Mouse (Mus musculus): ENCODE results near the gene Otub1.

Otub1 gene

DNA sequence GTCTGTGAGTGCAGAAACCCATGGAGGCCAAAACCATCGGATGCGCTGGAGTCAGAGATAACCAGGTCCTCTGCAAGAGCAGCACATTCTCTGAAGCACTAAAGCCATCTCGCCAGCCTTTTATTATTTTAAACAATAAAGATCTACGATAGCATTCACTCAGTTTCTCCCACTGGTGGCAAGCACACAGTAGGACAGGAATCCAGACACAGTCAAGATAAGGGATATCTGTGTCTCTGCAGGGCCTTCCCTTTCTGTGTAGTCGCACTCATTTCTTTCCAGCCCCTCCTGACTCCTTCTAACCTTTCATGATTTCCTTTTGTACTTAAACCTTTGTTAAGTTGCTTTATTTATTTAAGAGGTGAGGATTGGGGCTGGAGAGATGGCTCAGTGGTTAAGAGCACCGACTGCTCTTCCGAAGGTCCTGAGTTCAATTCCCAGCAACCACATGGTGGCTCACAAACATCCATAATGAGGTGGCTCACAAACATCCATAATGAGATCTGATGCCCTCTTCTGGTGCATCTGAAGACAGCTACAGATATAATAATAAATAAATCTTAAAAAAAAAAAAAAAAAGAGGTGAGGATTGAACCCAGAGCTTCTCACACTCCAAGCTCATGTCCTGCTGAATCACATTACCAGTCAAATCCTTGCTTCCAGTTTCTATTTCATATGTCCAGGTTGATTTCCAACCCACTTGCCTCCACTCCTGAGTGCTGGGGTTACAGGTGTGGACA lies 4.0 kb upstream of the Otub1 start:
- DNase-seq (ENCODE audit: extremely low read depth, low read depth), result no peak

GRCm38 (mm10) chr19:7205326-7205725 lies 790 bp downstream of the Otub1 start:
- no peak for DNase-seq (ENCODE audit: extremely low read depth, low read depth)

DNA sequence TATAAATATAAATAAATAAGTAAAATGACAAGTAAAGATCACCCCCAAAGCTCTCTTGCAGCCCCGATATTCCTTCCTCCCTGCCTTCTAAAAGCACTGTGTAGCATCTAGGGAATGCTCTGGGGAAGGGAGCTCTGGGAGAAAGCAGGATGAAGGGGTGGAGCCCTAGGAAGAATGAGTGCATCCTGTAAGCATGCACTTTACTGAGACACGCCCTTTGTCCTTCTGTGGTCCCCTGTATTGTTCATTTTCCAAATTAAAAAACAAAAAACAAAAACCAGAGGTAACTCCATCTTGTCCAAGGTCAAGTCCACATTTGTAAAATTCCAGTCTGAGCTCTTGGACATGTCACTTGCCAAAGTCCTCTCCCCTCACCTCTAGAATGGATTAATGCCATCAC lies 1.2 kb downstream of the Otub1 start:
- no peak for DNase-seq (ENCODE audit: extremely low read depth, low read depth)

GRCm38 (mm10) chr19:7200427-7200826 lies 5.7 kb downstream of the Otub1 start:
- DNase-seq (ENCODE audit: extremely low read depth, low read depth), result no peak

- DNase-seq (ENCODE audit: extremely low read depth, low read depth), result no peak
Observed at GRCm38 (mm10) chr19:7199089-7199488, 7.0 kb downstream of the Otub1 start.

DNA sequence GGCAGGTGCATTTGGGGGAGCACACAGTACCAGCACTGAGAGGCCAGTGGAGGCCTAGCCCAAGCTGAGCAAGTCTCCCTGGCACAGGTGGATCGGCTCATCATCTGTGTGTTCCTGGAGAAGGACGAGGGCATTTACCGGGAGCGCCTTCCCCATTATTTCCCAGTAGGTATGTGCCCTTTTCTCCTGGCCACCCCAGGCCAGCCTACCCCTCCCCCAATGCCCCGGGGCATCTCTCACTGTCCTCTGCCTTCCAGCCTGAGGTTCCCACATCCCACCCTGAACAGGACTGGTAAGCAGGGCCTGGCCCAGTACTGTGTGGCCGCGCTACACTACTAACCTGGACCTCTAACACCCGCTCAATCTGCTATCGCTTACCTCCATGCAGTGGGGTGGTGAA lies 8.7 kb downstream of the Otub1 start:
- DNase-seq (ENCODE audit: extremely low read depth, low read depth), result no peak

DNA sequence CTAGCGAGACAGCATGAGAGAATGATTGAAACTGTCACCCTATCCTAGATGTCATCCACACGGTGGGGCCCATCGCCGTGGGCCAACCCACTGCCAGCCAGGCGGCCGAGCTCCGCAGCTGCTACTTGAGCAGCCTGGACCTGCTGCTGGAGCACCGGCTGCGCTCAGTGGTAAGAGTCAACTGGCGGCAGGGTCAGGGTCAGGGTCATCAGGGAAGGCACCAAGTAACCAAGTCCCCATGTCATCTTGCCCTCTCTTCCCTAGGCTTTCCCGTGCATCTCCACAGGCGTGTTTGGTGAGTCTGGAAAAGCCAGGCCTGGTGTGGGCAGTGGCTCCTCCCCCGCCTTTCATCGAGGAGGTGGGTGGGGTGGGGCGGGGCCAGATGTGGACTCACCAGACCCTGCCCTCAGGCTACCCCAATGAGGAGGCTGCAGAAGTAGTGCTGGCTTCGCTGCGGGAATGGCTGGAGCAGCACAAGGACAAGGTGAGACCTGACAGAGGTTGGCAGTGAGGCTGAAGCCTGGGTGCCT lies 9.3 kb downstream of the Otub1 start:
- no peak for DNase-seq (ENCODE audit: extremely low read depth, low read depth)

GRCm38 (mm10) chr19:7195900-7196728 lies 10.0 kb downstream of the Otub1 start:
- DNase-seq (ENCODE audit: extremely low read depth, low read depth), result no peak

DNA sequence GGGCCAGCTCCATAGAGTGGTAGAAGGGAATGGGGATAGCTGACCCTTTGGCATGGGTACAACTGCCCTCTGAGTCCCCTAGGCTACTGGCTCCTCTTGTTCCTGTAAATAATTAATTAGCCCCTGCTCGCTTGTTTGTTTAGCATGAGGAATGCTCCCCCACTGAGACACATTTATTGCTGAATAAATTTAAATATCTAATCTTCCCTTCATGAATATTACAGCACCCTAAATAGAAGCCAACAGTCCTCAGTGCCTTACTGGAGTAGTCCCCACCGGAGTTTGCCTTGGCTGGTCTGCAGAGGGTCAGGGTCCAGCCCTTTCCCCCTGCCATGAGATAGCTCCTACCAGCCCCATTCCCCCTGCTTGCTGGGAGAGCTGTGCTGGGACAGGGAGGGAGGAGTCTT lies 13.6 kb downstream of the Otub1 start:
- DNase-seq (ENCODE audit: extremely low read depth, low read depth), result no peak

GRCm38 (mm10) chr19:7191639-7192038 lies 14.5 kb downstream of the Otub1 start:
- DNase-seq (ENCODE audit: extremely low read depth, low read depth), result no peak

GRCm38 (mm10) chr19:7190986-7191385 lies 15.1 kb downstream of the Otub1 start:
- no peak for DNase-seq (ENCODE audit: extremely low read depth, low read depth)

- DNase-seq (ENCODE audit: extremely low read depth, low read depth), result no peak
Observed at GRCm38 (mm10) chr19:7189026-7189425, 17.1 kb downstream of the Otub1 start.

GRCm38 (mm10) chr19:7187157-7187556 lies 19.0 kb downstream of the Otub1 start:
- no peak for DNase-seq (ENCODE audit: extremely low read depth, low read depth)

- DNase-seq (ENCODE audit: extremely low read depth, low read depth), result no peak
Observed at GRCm38 (mm10) chr19:7185715-7186291, 20.3 kb downstream of the Otub1 start.

GRCm38 (mm10) chr19:7185059-7185458 lies 21.1 kb downstream of the Otub1 start:
- DNase-seq (ENCODE audit: extremely low read depth, low read depth), result no peak

- no peak for DNase-seq (ENCODE audit: extremely low read depth, low read depth)
Observed at GRCm38 (mm10) chr19:7183419-7183818, 22.7 kb downstream of the Otub1 start.

DNA sequence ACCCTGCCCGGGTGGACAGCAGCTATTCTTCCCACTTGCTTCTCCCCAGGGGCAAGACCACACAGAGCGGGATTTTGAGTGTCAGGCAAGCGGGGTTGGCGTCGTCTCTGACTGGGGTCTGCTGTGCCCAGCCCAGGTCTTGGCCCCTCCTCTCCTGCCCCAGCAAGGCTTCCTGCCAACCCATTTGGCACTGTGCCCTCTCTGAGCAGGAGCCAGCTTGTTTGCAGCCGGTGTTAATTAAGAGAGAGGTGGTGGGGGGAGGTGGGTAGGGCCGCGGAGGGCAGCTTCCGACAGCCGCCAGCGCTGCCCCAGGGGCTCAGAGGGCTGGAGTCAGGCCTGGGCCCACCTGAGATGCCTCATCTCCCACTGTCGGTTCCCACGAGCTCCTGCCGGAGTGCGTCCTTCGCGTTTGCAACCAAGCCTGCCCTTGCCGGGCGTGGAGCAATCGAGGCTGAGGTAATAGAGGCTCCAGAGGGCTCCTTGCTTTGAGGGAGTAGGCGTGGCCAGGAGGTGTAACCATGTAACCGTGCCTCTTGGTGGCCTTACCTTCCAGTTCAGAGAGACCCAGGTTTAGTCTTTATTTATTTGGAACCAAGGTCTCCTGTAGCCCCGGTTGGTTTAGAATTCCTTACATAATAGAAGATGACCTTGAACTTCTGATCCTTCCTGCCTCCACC lies 23.7 kb downstream of the Otub1 start:
- DNase-seq (ENCODE audit: extremely low read depth, low read depth), result no peak

DNA sequence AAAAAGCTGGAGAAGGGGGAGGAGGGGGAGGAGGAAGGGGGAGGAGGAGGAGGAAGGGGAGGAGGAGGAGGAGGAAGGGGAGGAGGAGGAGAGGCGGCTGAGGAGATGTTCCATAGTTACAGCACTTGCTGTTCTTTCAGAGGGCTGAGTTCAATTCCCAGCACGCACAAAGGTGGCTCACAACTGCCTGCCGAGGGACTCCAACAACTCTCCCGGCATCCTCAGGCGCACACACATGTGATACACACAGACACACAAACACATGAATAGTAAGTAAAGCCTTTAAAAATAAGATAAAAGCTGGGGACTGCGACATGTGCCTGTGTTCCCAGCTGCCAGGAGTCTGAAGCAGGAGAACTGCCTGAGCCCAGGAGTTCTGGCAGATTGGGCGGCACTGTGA lies 24.6 kb downstream of the Otub1 start:
- DNase-seq (ENCODE audit: extremely low read depth, low read depth), result no peak

DNA sequence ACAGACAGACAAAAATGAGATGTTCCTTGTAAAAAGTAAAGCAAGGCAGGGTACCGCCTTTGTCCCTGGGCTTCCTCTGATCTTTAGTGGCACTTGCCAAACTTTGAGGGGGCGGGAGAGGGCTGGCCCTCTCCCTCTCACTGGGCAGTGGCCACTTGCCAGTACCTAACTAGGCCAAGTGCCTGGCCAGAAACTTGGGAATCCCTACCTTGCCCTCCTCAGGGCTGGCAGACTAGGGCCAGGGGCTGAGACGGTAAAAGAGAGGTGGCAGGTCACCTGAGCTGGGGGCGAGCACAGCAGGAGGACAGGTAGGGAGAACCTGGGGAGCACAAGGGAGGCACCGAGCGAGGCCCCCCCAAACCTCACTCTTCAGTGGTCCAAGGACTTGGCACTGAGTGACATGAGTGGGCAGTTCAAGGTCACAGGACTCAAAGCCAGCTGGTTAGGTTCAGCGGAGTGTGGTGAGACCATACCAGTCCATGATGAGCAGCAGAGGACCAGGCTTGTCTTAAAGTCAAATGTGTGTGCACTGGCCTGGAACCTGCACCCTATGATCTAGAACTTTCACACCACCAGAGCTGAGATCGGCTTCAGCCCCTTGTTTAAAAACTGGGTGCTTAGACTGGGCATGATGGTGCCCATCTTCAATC lies 25.2 kb downstream of the Otub1 start:
- no peak for DNase-seq (ENCODE audit: extremely low read depth, low read depth)

GRCm38 (mm10) chr19:7178841-7179452 lies 27.2 kb downstream of the Otub1 start:
- DNase-seq (ENCODE audit: extremely low read depth, low read depth), result no peak

Data from MEL-GATA-1-ER (cell line).